Mouse (Mus musculus) cerebellum, postnatal 4 days (tissue): ENCODE results near the gene Ppp2r2c.
"Not testable (repeated sequence)": the region's sequence is repeated elsewhere in the genome, so short reads cannot be mapped to it uniquely, and the experiment has no call there.

Source experiments
- DNase-seq, 2 experiments: peaks; one replicate each; pipeline ENCODE4 v3.0.0; 2022; ENCODE audit warnings: low spot score in 2 of 2, mixed read lengths in 1 of 2

Gene Ppp2r2c

DNA sequence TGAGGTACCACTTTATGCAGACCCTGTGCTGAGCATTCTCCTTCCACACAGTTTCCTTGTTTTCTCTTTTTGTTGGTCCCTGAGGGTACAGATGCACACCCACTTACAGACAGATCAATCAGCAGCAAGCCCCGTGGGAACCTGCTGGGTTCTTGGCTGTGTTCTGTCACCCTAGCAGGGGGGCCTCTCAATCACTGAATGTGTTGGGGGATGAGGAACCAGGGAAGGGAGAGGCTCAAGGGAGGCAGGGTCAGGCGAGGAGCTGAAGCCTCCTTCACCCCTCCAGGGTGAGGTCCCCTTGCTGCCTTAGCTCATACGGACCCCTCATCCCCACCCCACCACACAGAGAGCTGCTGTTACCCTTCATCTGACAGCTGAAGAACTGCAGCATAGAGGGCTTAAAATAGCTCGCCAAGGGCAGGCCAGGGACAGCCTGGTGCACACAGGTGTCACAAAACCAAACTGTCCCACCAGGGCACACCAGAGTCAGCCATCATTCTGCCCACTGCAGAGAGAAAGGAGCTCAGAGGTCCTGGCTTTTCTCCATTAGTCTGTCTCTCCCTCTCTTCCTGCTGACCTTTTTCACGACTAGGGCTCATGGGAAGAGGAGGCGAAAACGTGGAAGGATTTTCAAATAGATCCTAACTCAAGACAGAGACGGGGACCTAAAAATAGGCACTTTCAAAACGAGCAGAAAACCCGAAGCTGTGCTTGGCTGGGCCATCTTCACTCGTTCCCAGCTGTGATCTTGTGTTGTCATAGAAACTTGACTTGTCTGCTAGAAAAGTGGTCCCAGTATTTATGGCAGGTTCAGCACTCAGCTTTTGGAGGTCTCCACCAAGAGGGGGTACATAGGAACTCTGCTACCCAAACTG lies 55.8 kb downstream of the Ppp2r2c start:
- DNase-seq = no peak

DNA sequence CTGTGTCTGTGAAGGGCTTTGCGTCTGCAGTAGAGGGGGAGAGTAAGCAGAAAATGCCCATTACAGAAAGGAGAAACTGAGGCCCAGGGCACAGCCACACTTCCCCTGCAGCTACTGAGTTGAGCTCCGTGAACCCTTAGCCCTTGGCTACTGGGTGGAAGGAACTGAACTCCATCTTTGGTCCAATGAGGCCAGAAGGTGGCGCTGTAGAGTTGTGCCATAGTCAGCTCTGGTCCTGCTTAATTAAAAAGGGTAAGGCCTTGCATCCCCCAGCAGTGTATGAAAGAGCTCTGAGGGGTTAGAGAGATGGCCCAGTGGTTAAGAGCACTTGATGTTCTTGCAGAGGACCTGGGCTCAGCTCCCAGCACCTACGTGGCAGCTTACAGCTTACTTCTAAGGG lies 60.4 kb downstream of the Ppp2r2c start:
- no peak for DNase-seq

DNA sequence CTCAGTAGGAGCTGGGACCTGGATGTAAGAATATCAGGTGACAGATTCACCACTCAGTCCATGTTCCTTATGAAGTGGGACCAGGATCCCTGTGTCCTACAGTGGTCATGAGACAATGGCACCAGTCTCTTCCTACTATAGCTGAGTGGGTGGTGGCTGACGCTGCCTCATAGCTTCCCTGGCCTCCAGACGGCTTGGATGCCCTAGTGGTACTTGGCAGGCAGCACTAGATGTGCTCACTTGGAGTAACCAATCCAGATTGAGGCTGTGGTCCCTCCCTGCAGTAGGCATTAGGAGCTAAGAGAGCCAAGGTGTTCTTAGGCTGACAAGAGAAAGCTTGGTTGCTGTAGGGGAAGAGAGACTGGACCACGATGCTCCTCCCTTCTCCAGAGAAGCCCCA lies 61.1 kb downstream of the Ppp2r2c start:
- no peak for DNase-seq

DNA sequence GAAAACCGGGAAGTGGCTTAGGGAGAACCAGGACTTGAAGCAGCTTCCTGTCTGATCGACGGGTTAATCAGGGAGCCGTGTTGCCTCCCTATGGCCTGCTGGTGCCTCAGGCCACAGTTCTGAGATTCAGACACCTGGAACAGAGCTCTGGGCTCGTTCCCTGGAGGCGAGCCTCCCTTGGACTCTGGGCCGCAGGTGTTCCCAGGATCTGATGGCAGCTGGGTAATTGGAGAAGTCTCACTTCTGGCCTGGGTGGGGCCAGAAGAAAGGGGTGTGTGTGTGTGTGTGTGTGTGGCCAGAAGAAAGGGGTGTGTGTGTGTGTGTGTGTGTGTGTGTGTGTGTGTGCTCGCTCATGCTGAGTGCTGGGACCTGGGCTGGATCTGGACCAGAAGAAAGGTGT lies 65.1 kb downstream of the Ppp2r2c start:
- DNase-seq = no peak

DNA sequence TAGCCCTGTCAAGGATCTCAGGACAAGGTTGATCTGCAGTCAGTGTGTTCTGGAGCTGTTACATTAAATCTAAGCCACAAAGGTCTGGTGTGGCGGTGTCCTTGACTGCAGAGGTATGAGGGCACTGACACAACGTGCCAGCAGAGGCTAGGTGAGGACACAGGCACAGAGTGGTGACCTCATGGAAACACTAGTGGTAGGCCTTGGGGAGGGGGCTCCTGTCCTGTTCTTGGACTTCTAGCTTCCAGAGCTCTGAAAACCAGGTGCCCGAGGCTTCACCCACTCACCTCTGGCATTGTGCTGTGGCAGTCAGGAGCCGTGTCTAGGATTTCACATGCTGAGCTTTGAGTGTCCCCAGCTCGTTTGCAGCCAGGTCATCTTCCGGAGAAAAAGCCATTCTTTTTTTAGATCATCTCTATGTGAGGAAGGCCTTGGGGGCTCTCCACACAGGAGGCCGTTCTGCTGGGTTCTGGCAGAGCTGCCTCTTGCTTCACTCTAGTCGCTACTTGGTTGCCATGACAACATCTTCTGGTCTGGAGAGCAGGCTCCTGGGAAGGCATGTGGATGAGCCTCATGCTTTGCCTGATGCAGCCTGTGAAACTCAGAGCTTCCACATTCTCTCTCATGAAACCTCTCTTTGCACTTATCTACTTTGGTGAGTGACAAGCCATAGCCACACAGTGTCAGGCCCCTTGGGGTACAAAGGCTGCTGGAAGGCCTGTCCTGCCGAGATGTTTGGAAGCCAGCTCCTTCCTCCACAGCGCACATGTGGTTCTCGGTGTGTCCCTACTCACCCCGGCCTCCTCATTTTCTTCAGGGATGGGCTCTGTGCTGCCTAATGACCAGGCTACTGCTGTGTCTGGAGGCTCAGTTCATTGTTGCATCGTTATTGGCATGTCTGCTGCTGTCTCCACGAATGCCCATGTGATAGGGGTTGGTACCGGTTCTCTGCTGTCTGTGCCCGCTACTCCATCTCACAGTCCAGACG lies 67.5 kb downstream of the Ppp2r2c start:
- no peak for DNase-seq

DNA sequence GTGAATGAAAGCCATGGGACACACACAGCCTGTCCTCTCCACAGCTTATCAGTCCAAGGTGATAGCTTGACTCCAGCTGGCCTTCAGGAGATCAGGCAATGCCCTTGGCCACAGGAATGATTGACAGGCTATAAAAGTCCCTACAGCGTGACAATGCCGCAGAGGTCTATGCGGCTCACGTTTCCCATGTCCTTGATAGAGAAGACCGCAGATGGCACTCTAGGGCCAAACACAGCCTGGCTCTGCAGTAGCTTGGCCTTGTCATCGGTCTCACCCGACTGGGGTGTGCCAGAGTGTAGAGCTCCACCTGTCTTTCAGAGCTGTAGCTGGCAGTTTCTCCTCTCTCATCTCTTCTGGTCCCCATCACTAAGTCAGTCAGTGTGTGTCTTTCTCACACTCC lies 68.2 kb downstream of the Ppp2r2c start:
- no peak for DNase-seq

DNA sequence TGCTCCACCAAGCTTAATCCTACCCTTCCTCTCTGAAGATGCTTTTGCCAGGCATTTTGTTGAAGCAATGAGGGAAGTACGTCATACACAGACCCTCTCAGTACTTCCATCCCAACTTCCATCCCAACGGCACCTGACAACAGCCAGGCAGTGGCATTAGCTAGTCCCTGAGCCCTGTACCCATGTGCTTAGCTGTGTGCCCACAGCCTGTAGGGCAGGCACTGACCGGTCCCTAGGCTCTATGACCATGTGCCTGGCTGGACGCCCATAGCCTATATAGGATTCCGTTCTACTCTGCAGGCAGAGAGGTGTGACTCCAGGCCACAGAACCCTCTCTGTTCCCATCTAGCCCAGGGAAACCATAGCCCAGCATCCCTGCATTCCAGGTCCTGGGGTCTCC lies 69.7 kb downstream of the Ppp2r2c start:
- no peak for DNase-seq

DNA sequence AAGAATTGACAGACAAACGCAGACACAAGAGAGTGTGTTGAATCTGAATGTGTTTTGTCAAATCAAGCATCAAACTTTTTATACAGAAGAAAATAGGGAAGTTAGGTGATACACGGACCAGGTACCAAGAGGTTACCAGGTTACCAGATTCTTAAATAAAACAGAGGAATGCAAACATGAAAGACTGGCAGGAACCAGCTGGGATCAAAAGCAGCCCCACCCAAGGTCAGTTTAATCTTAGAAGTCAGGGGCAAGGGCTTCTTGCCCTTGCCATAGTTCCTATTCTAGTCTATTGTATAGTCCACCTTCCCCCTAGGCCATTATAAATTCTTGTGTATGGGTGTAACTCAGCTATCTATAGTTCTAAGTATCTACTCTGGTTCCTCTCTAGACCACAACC lies 70.7 kb downstream of the Ppp2r2c start:
- not testable (repeated sequence) for DNase-seq

DNA sequence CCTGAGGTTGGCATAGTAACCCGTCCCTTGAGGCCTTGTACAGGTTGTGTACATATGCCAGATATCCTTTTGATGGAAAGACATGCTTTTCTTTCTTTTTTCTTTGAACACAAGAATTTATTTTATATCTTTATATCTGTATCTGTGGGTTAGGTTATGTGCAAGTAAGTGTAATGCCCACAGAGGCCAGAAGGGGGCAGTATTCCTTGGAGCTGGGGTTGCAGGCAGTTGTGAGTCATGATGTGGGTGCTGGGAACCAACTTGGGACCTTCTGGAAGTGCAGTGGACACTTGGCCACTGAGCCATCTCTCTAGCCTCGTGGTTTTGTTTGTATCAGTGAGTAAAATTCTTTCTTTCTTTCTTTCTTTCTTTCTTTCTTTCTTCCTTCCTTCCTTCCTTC lies 74.1 kb downstream of the Ppp2r2c start:
- DNase-seq = no peak

DNA sequence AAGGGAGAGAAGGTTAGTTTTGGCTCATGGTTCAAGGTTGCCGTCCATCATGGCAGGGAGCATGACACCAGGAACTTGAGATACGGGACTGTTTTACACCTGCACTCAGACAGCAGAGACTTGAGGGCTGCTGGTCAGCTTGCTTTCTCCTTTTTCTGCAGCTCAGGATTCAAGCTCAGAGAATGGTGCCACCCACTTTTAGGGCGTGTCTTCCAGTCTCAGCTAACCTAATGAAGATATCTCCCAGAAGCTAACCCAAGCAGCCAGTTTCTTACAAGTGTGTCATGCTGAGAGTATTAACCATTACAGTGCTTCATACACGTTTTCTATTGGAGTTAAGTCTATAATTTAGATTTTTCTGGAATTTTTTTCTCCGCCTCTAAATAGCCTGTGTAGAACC lies 76.2 kb downstream of the Ppp2r2c start:
- DNase-seq = no peak

DNA sequence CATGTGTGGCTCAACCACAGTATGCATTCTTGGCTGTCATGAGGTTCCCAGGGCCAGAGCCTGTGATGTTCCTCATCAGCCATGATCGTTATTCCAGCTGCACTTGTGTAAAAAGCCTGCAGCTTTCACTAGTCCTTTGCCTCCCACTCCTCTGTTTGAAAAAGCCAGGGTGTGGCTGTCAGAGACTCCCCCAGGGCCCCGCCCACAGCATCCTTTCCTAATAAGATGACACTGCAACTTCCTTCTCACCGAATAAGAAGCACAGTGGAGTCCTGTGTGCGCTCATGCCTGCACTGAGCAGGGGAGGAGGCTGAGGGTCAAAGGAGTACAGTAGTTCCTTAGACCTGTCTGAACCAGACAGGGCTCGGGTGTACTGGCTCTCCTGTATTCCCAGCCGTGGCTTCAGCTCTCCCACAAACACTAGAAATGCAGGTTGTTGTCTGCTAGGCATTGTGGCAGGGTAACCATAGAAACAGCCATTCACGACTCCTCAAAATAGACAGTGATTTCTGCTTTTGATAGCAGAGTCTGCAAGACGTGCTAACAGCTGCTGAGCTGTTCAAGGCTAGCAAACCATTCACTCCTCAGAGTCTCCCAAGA lies 76.9 kb downstream of the Ppp2r2c start:
- DNase-seq = no peak

DNA sequence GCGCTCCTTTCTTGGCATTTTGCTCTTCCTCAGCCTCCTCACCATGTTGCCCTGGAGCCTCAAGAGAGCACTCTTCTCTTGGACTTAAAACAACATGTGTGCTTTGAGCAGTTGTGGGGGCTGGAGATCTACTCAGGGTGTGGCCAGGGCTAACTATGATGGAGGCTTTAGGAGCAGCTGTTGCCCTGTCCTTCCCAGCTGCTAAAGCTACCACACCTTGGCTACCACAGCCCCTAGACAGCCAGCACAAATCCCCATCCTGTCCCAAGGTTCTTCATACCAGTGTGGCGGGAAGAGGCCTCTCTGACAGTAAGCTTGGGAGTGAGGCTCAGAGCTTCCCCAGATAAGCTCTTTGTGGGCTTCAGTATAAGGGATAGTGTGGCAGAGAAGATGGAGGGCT lies 77.4 kb downstream of the Ppp2r2c start:
- no peak for DNase-seq

DNA sequence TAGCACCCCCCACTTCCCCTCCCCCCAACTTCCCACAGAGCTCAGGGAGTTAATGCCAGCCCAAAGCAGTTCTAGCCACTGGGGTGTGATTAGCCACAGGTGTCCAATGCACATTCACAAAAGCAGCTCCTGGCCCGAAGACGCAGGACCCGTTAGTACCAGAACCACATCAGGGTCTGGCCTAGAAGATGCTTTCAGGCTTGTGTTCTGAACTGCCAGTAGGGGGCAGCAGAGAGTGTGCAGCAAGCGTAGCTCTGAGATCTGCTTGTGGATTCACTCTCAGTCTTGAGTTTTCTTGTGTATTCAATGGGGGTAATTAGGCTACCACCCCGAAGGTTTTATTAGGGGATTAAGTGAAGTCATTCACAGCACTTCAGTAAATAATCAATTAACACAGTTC lies 78.1 kb downstream of the Ppp2r2c start:
- DNase-seq = peak in 1 of 2 experiments; percentile 74

DNA sequence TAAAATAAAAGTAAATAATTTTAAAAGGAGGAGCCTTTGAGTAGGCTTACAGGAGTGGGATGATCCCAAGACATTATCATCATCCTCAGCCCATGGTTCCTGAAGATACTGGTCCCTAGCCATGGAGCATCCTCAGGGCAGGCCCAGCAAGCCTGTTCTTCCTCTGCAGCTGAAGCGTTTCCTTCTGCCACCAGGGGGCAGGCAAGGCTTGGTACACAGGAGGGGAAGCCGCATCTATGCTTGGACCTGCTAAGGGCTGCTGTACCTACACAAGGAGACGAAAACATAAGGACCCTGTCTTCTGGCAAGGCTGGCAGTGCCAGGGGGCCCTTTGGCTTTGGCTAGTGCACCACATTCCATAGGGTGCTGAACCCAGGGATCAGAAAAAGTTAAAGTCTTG lies 80.5 kb downstream of the Ppp2r2c start:
- peak; percentile 64 to 79 for DNase-seq

DNA sequence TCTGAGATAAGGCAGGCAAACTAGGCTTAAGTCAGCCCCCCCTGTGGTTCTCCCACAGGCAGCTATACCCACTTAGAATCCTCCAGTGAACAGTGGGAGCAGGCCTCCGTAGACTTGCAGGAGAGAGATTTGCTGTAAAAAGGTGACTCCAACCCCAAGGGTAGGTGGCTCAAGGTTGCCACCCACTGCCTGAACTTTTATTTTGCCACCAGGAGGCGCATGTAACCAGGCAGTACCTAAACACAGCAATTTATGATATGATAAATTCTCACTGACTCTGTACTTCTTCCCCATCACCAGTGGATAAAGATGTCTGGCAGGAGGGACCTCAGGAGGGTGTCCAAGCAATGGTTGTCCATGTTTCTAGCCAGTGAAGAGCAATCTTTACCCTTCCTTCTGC lies 82.6 kb downstream of the Ppp2r2c start:
- DNase-seq = no peak

DNA sequence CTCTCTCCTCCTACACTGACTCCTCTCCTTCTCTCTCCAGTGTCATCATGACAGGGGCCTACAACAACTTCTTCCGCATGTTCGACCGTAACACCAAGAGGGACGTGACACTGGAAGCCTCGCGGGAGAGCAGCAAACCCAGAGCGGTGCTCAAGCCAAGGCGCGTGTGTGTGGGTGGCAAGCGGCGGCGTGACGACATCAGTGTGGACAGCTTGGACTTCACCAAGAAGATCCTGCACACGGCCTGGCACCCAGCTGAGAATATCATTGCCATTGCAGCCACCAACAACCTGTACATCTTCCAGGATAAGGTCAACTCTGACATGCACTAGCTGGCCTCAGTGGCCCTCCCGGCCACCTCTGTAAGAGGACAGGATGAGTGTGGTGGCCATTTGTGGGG lies 84.0 kb downstream of the Ppp2r2c start:
- no peak for DNase-seq

DNA sequence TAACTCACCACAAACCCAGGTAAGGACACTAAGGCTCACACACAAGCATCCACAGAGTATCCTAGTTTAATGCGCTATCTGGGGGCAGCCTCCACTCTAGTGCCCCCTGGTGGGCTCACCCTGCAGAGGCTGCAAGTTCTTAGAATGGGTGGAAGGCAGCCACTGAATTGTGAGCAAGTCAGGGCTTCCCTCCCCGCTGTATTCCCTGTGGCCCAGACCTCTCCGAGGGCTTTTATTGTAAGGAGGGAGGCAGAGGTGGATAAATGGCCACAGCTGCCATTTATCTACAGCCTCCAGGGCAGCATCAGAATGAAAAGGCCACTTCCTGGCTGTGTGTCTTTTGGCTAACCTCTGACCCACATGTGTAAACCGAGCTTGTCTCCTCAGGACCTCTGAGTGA lies 87.1 kb downstream of the Ppp2r2c start:
- DNase-seq = peak in 1 of 2 experiments; percentile 34

DNA sequence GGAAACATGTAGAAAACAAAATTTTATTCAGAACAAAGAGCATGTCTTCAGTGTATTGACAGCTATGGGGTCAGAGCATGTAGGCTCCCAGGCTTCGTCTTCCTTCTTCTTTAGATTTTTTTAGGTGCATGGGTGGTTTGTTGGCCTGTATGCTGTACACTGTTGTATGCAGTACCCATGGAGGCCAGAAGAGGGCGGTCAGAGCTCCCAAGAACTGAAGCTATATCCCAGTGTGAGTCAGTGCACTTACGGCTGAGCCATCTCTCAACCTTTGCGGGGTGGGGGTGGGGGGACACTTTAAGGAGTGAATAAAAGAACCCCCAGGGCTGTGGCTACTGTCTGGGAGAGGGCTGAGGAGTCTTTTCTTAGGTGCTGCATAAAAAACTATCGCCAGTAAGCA lies 90.5 kb downstream of the Ppp2r2c start:
- DNase-seq = peak; percentile 77 to 89

DNA sequence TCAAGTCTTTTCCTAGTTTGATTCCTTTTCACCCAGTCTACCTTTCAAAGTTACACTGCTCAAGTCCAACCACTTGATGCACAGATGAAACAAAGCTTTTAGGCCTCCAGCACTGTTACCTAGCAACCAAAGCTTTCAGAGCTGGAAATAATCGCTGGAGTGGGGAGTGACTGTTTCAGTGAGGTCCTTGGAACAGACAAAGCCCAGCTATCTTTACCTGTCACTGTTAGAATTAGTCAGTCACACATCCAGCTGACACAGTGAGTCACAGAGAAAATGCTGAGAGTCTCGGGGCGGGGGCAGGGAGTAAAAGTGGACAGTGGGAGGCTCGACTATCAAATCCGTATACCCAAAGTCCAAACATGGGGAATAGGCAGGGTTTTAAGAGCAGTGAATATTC lies 92.2 kb downstream of the Ppp2r2c start:
- DNase-seq = no peak

DNA sequence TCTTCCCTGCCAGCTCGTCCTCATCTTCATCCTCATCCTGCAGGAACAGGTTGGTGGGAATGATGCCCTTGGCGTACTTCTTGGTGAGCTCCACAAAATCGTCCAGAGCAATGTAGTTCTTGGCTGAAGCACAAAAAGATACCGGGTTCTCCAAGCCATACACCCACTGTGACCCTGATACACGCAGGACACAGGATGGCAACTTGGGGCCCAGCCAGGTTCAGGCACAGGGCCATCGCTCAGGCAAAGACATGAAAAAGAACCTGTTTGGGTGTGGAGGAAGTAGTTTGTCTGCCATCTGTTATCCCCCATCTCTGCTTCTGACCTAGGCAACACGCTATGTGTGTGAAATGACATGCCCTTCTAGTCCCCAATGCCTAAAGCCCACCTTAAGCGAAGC lies 103.3 kb downstream of the Ppp2r2c start:
- DNase-seq = no peak

DNA sequence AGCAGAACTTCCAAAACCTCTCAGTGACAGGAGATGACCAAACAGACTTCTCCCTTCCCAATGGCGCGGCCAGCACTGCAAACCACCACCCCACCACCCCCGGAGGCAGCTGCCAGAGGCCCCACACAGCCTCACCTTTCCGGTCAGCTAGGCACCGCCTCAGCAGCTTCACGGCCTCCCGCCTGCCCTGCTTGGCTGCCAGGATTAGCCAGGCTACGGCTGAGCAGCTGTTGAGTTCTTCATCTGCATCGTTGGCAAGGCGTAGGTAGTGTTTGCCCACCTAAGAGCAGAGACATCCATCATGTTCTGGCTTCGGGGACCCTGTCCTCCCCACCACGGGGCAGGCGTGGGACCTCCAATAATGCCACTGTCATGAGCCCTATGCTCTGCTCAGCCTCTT lies 107.0 kb downstream of the Ppp2r2c start:
- DNase-seq = no peak

DNA sequence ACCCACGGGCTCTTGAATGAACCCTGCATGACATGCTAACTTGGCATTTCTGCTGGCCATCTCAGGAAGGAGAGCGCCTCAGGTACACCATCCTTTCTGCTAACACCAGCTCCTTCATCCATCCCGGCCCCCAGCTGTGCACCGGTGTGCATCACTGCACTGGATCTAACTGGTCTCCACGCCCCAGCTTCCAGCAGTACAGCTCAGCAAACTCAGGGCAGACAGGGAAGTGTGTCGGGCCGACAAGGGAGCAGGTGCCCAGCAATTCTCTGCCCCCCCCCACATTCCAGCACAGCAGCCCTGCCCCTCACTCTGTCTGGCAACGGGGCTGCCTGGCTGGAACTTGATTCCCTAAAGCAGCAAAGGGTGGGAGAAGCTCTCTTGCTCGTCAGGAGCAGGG lies 109.5 kb downstream of the Ppp2r2c start:
- no peak for DNase-seq
